Mouse (Mus musculus) olfactory bulb, adult 2 months (tissue): ENCODE results near the gene 6030445D17Rik.

Experiments
- CTCF ChIP-seq: fragments of 200-500 bp; IDR thresholded peaks from 2 replicates; pipeline ENCODE4 v1.5.1; 2012; ENCODE audit warnings: low read depth, mild to moderate bottlenecking, low read length, moderate library complexity; ENCODE audit not compliant: insufficient read depth
- POLR2A ChIP-seq: fragments of 200-500 bp; IDR thresholded peaks from 2 replicates; pipeline ENCODE4 v1.6.1; 2012; ENCODE audit warnings: mild to moderate bottlenecking, low read depth, low read length, moderate library complexity; ENCODE audit not compliant: insufficient read depth

GRCm38 (mm10) chr4:136452792-136453191, 9.3 kb upstream of the 6030445D17Rik start:
- TF ChIP-seq CTCF = no peak
- TF ChIP-seq POLR2A = no peak
